Mouse (Mus musculus): ENCODE results near the gene Tmem53.

Tmem53 gene

DNA sequence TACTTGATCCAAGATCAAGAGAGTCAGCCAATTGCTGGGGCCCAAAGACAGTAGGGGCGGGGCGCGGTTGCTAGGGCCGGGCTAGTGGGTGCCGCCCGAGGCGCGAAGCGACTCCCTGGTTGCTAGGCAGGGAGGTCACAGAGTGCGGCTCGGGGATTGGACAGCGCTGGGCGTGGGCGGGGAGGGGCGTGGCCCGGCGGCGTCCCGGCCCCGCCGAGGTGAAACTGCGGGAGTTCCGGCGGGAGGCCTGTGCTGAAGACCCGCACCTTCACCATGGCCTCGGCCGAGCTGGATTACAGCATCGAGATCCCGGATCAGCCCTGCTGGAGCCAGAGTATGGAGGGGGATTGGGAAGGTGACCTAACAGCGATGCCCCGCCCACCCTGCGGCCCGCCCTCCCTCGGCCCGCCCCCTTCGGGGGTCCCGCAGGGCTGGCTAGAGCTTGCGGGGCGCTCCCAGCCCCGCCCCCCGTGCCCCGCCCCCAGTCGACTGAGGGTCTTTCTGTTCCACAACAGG, at the start of gene Tmem53, which contains the start of gene Armh1:
TSS of gene Tmem53 (plus strand) at position 151 of the 516 bp plus-strand sequence.
TSS of gene Armh1 (minus strand) at position 325 of the 516 bp plus-strand sequence.
- DNase-seq, result peak; percentile 86 to 91

DNA sequence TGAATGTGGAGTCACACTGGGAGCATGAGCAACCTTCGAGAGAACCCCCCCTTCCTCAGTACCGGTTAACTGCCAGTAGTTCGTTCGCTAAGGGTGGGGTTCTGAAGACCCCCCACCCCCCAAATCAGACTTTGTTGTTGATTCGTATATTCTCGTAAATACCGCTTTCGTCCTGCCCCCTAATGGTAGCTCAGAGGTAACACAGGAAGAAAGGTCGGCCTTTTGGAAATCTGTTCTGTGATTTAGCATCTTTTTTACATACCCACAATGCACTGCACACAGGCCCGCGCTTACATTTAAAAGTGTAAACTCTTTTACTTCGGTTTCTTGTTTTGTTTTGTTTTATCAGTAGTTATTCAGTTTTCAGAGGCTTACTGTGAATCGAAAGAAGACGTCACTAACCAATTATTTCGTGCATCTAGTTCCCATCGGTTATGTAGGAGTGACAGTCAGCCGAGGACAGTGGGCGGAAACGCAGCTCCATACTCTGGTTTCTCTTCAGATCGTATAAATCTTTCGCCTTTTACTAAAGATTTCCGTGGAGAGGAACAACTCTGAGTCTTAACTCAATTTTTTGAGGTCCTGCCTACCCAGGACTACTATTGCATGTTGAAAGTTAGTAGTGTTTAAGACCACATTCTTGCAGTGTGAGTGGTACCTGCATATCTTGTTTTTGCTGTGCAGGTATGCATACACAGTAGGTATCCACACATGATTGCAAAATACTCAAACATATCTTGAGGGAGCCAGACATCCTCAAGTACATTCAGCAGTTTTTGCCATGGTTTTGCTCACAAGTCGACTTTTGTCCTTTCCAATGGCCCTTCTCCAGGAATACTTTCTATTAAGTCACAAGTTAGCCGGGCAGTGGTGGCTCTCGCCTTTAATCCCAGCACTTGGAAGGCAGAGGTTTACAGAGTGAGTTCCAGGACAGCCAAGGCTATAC, 49.4 kb upstream of the Tmem53 start:
- peak; percentile 55 to 76 for DNase-seq

DNA sequence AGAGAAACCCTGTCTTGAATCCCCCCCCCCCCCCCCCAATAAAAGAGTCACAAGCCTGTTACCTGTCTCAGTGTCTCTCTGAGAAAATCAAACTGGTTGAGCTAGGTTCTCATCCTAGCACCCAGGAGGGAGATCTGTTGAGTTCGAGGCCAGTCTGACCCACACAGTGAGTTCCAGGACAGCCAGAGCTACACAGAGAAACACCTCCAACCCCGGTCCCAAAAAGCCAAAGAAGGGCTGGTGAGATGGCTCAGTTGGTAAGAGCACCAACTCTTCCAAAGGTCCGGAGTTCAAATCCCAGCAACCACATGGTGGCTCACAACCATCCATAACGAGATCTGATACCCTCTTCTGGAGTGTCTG, 48.8 kb upstream of the Tmem53 start:
- no peak for DNase-seq

DNA sequence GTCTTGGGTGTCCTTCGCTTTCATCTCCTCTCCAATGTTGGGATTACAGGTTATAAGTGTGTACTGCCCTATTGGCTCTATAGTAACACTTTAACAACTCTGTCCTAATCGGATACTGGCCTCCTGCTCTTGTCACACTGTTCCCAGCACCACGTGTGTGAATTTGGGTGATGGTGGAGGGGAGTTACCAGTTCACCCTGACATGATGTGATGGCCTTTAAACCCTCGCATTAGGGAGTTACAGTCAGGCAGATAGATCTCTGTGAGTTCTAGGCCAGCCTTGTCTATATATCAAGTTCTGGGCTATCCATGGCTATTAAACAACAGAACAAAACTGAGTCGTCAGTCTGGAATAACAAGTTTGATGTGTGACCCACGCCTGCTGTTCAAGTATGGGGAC, 42.2 kb upstream of the Tmem53 start:
- no peak for DNase-seq

DNA sequence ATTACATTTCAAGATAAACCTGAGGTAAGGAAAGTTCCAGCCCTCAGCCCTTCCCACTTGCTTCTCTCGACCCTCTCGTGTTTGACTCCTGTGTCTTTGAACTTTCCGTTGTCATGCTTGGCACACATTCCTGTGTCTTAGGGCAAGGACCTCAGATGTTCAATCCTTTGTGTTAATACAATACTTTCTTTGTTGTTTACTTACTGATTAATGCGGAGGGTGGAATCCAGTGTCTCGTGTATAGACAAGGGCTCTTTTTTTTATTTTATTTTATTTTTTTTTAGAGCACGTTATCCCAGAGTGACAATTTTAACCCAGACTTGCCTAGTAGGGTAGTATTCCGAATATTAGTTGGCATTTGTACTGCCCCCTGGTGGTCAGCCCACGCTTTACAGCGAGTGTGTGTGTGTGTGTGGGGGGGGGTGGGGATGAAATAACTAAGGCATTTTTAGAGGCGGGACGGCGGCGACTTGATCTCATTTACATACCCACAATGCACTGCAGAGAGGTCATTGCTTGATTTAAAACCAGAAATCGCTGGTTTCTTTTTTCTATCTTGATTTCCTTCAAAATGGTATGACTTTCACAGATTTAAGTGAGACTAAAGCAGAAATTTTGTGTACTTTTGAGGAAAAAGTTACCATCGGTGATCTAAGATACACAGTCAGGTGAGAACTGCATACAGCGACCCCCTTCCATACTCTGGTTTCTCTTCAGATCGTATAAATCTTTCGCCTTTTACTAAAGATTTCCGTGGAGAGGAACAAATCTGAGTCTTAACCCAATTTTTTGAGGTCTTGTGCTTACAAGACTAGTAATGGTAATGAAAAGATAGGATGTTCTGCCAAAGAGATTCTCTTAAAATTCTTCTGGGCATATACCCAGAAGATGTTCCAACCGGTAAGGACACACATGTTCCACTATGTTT, 41.3 kb upstream of the Tmem53 start:
- DNase-seq, result peak; percentile 85 to 92

DNA sequence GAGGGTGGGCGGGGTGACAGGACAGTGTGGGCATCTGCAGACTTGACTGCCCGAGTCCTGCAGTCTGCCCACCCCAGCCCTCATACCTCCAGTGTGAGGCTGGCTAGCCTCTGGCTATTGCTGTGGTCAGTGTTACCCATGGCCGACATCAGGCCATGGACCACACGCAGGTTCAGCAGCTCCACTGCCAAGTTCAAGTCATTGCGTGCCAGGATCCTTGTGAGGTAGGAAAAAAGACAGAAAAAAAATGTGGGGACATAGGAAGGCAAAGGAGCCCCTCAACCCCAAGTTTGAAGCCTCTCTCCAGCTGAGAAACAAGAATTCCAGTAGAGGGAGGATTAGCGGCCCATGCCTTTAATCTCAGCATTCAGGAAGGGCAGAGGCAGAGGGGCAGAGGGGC, 37.5 kb upstream of the Tmem53 start:
- peak; percentile 44 to 47 for DNase-seq

DNA sequence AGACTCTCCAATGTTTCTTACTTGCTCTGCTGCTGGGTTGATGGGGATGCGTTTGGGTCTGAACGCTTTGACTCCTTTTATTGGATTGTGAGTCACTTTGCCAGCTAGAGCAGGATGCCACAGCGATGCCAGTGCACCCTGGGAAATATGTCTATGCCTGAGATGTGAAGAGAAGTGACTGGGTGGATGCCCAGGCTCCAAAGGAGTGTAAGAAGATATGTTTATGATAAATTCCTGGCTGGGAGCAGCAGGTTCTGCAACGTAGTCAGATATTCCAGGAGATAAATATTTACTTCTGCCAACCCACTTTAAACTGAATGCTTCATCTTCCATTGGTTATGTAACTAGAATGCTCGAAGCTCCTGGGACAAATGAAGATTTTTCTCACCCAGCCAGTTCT, 34.7 kb upstream of the Tmem53 start:
- no peak for DNase-seq

DNA sequence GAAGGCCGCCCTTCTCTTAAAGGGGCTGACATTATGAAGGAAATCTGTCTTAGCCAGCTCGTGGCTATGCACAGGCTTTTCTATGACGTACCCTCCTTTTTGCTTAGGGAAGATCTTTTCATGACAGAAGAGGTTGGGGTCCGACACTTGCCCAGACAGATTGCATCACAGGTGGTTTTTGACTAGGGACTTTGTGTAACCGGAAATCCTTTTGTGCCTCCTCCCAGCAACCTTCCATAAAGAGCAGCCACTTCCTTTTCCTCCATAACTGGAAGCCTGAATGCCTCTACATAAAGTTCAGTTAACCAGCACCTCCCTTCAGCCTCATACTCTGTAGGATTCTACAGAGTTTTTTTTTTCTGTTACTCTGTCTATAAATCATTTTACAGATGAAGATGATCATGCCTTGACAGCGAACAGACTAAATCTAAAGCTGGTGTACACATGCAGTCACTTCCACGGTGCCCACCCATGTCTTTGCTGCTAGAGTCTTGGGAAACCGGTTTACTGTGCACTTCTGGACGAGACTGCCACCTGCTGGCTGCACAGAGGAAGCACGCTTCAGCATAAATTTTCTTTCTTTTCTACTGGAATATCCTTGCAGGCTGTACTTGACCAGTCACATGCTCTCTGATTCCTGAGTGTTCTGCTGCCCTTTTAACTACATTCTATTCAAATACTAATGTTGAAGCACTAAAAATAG, 33.1 kb upstream of the Tmem53 start:
- peak; percentile 75 to 78 for DNase-seq

DNA sequence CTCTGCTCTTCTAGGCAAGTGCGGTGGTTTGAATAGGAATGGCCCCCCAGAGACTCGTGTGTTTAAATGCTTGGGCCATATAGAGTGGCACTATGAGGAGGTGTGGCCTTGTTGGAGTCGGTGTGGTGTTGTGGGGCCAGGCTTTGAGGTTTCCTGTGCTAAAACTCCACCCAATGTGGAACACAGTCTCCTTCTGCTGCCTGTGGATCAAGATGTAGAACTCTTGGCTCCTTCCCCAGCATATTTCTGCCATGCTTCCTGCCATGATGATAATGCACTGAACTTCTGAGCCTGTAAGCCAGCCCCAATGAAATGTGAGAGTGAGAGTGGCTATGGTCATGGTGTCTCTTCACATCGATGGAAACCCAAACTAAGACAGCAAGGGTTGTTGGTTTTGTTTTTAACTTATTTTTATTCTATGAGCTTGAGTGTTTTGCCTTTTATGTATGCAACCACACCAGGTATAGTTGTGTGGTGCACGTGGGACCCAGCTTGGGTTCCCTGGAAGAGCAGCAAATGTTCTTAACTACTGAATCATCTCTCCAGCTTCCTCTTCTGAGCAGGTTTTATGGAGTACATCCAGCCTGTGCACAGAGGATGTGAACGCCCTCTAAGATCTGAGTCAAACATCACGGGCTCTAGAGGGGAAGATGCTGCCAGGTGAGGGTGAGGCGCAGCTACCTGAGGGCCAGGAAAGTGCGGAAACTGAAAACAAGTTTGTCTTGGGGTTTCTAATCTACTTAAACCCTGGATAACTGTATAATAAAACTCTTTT, 30.8 kb upstream of the Tmem53 start:
- DNase-seq, result no peak

DNA sequence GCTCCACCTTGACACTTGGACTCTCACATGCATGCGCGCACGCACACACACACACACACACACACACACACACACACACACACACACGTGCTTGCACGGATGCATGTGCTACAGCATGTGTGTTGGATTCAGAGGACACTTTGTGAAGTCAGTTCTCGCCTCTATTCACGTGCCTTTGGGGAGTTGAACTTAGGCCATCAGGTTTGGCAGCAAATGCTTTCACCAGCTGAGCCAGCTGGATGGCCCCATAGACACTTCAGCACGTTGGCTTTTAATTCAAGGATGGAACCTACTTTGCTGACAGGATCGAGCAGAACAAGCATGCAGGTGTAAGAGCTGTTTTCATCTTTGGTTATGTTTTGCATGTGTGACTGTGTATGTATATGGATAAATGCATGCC, 29.9 kb upstream of the Tmem53 start:
- peak; percentile 53 to 62 for DNase-seq

DNA sequence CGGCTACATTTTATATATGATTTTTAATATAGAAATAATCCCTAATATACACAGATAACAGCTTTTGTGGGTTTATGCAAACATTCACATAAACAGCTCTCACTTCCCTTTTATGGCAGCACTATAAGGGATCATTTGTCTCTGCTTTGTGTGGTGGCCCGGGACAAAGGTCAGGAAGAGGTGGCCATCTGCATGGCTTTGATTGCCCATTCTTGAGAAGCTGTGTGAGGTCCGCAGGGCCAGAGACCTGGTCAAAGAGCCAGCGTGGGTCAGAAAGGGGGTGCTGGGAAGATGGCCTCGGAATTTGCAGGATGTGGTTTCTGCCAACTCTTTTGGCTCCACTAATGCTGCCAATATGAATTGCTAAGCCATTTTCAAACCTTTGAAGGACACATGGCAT, 28.8 kb upstream of the Tmem53 start:
- DNase-seq, result no peak

DNA sequence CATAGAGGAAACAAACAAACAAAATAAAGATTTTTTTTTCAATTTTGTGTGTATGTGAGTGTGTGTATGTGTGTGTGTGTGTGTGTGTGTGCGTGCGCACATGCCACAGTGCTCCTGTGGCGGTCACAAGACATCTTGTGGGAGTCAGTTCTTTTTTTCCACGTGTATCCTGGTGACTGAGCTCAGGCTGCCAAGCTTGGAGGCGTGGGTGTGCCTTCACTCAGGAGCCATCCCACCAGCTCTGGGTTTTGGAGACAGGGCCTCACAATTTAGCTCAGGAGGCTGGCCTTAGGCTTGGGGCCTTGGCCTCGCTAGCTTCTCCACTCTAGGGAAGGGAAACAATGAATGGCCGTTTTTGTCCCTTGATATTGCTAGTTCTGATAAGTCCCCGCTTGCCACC, 27.6 kb upstream of the Tmem53 start:
- no peak for DNase-seq

DNA sequence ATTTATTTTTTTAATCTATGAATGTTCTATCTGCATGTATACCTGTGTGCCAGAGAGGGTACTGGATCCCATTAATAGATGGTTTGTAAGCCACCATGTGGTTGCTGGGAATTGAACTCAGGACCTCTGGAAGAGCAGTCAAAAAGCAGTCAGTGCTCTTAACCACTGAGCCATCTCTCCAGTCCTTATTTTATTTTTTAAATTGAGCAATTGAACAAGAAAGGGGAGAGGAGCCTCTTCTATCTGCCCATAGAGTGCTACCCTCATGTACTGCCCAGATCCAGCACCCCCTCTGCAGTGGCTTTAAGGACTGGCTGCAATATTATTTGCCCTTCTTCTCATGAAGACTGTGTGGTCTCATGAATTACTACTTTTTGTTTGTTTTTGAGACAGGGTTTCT, 26.5 kb upstream of the Tmem53 start:
- DNase-seq, result no peak

DNA sequence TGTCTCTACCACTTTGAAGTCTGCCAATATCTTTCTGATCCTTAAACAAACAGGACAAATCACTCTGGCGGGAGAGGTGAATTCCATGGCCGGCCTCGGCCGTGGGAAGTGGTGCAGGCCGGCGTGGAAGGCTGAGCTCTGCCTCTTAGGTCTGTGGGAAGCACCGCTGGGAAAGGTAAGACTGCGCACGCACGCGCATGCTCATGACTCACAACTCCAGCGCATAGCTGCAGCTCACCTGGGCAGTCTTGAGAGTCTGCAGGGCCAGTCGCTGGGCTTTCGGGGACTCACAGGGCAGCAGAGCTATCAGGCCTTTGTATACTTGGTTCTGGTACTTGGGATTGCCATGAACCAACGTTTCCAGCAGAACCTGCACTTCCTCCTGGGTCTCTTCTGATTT, 22.2 kb upstream of the Tmem53 start:
- DNase-seq, result no peak

DNA sequence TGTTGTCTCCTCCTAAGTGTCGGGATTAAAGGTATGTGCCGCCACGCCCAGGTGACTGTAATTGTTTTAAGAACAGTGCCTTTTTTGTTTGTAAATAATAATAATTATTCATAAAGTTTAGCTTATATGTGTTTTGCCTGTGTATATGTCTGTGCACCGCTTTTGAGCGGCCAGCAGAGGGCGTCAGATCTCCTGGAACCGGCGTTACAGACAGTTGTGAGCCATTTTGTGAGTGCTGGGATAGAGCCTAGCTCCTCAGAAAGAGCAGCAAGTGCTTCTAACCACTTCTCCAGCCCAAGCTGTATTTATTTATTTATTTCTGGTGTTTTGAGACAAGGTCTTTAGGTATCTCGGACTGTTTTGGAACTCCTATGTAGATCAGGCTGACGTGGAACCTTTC, 21.4 kb upstream of the Tmem53 start:
- peak in 1 of 2 experiments; percentile 36 for DNase-seq

DNA sequence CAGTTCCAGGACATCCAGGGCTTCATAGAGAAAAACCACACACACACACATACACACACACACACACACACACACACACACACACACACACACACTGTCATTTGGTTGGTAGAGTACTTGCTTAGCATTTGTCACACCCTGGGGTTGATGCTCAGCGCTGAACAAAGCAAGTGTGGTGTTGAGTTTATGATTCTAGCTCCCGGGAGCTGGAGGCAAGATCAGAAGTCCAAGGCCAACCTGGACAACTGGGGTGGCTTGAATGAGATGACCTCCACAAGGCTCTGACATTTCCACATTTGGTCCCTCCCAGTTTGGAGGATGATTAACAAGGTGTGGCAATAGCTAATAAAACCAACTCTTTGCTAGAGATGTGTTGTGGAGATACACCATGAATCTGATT, 20.5 kb upstream of the Tmem53 start:
- DNase-seq, result no peak

DNA sequence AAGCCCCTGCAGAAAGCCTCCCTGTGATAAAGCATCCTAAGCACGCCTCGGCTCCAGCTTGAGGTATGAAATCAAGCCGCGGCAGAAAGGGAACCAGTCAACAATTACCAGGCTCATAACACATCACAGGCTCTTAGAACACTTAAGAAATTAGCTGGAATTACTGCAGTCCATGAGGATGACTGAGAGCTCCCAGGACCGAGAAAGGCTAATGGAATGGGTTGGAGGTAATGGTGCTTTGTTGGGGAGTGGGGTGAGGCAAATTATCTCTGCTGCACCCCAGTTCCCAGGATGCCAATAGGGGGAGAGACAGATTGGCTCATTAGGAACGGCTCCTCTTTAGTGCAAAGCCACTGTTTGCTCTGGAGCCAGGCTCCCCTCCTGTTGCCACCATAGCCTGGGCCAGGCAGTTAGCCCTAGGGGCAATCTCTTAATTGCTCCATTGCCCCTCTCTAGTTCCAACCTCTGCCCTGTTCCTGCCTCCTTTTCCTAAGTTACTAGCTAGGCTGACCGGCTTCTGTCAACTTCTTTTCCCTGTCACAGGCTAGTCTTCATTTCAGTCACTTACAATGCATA, 17.5 kb upstream of the Tmem53 start:
- no peak for DNase-seq

DNA sequence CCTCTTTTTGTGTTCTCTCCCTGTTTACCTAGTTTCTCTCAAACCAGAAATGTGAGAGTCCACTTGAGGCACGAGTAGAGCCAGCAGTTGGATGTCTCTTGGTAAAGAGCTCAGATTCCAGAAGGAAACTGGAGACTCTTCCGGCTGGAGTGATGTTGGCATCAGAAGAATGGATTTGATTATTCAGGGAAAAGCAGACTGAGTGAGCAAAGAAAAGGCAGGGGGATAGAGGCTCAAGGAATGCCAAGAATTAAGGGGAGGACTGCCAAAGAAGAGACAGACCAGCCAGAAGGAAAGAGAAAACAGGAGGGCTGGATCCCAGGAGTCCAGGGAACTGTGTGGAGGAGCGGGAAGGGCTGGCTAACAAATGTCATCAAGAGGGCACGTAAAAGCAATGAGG, 15.9 kb upstream of the Tmem53 start:
- DNase-seq, result peak; percentile 59 to 67

DNA sequence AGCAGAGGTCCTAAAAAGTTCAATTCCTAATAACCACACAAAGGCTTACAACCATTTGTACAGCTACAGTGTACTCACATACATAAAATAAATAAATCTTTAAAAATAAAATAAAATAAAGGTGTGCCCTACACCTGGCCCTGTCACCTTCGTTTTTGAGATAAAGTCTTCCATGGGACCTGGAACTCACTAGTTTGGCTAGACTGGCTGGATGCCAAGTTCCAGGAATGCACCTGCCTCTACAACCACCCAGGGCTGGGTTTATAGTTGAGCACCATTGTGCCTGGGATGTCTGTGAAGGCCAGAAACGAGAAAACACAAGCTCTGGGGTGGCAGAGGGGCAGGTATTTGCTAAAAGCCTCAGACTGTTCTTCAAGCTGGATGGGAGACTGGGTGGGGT, 12.6 kb upstream of the Tmem53 start:
- no peak for DNase-seq

DNA sequence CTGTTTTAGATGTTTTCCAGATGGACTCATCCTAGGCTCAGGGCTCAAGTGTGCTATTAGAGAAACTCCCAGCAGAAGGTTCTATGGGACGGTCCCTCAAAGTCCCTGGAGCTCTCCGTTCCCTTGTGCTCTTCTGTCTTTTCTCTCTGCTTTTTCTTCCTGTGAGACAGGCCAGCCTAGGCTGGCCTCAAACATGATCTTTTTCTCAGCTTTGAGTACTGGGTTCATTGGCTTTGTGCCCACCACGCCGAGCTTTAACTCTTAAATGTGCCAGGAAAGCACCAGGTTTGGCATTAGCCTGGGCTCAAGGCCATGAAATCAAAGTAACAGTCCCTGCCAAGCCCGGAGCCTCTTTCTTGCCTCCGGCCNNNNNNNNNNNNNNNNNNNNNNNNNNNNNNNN, 10.9 kb upstream of the Tmem53 start:
- peak; percentile 91 to 94 for DNase-seq

DNA sequence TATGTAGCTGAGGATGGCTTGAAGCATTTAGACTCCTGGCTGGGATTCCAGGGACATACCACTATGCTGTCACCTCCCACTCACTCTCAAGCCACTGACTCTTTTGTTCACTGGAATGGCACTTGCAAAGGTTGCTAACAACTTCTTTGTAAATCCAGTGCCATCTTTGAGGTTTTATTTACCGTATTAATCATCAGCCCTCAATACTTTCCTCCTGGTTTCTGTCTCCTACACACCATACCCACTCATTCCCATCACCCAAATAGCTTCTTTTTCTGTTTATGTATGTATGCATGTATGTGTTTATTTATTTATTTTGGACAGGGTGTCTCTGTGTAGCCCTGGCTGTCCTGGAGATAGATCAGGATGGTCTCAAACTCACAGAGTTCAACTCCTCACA, 769 bp upstream of the Tmem53 start:
- DNase-seq, result no peak

DNA sequence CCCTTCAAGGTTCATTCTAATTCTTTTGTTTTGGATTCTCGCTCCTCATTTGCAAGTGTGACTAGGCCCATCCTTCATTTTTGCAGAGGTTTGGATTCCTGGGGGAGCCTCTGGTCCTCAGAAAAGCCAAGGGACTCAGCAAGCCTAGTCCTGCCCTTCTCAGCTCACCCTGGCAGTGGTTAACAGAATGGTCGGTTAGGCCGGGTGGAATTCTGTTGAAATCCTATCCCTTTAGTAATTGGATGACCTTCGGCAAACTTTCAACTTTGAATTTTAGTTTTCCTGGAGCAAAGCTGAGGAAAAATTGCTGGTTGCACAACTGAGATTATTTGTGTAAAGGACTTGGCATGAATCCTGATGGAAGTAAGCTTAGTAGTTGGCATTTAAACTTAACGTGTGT, 600 bp downstream of the Tmem53 start:
- DNase-seq, result no peak
